In genomic region chr7:118756490-118757265, GRCm38 (mm10) we compare ENCODE assay signal across 21 mouse cellular contexts. TPM values are rescaled to one million over a fixed set of nuclear protein-coding genes. Genes with fewer than 3 reads are reported as not detected.
DNase-seq lines count a peak whose midpoint lies in the region; ATAC-seq and TF ChIP-seq lines count a peak whose summit lies in the region.
"Had no signal": no experiment of that assay in that cellular context is flagged by ENCODE, and none has a peak within 500 bp of the region (broad histone marks: within the 10 kb centered on the region; RNA-seq: fewer than 3 reads in every experiment).

No protein-coding gene starts in this region.

- H3K4me2 ChIP-seq in liver, embryonic 12.5 days: peak overlapping the region; percentile 59
- no peak overlapping the region for H3K4me2 ChIP-seq in hindbrain, postnatal 0 days (ENCODE audit: low read depth, low read length)
- H3K4me2 ChIP-seq: heart, embryonic 13.5 days; hindbrain, embryonic 14.5 days had no signal

- WGBS in liver, embryonic 12.5 days (ENCODE audit: insufficient replicate concordance): 72% methylated on average over 24 of the region's 24 CpGs
- 96% methylated on average over 24 of the region's 24 CpGs for WGBS in hindbrain, postnatal 0 days

- H3K36me3 ChIP-seq in liver, embryonic 12.5 days: peaks cover 64% of the 10 kb centered on the region
- peaks cover 46% of the 10 kb centered on the region for H3K36me3 ChIP-seq in hindbrain, postnatal 0 days (ENCODE audit: insufficient read depth, low read length)

- no peak for TF ChIP-seq CTCF in hindbrain, postnatal 0 days (IDR thresholded peaks at IDR 0.05; ENCODE audit: low read depth)

- DNase-seq in c-Kit-negative CD71-positive TER-119-positive erythroid progenitor cells, embryonic 14.5 days (ENCODE audit: low read depth, low spot score): peak; percentile 77
- DNase-seq in layer of hippocampus, adult 8-10 months (ENCODE audit: low spot score in 2 of 2): no peak
- DNase-seq in MN1 (ENCODE audit: low spot score): no peak
- no peak for DNase-seq in hindbrain, postnatal 0 days (ENCODE audit: low spot score)
- DNase-seq: adrenal gland, adult 2 months; cerebellum, adult 2 months; gastrocnemius, postnatal 10 days; heart, adult 18-20 months; kidney, adult 11 months; left cerebral cortex, postnatal 4 days; lung, postnatal 10 days; right cerebral cortex, adult 18-20 months; thymus, adult 2 months had no signal

- peak overlapping the region; percentile 23; the same call in 1 of the 2 replicates for H3K4me3 ChIP-seq in liver, embryonic 12.5 days
- H3K4me3 ChIP-seq in hindbrain, postnatal 0 days (ENCODE audit: low read length): no peak overlapping the region
- H3K4me3 ChIP-seq: embryonic facial prominence, embryonic 10.5 days; heart, embryonic 13.5 days had no signal

- H3K9me3 ChIP-seq in liver, embryonic 12.5 days (replicated peaks): no peaks in the 10 kb centered on the region
- no peaks in the 10 kb centered on the region for H3K9me3 ChIP-seq in hindbrain, postnatal 0 days (ENCODE audit: low read length)
- H3K9me3 ChIP-seq: embryonic facial prominence, embryonic 10.5 days; heart, embryonic 13.5 days had no signal

- peak; percentile 95 for ATAC-seq in erythroblast, adult 5-6 weeks (replicated peaks; ENCODE audit: low FRiP score, poor library complexity, severe bottlenecking)
- peak; percentile 86 for ATAC-seq in liver, embryonic 12.5 days
- peak; percentile 83 for ATAC-seq in megakaryocyte progenitor cell, adult 5-6 weeks (replicated peaks; ENCODE audit: poor library complexity)
- no peak for ATAC-seq in hindbrain, postnatal 0 days
- ATAC-seq: forebrain, embryonic 14.5 days had no signal

- H3K27me3 ChIP-seq in liver, embryonic 12.5 days (replicated peaks): no peaks in the 10 kb centered on the region
- H3K27me3 ChIP-seq in hindbrain, postnatal 0 days (ENCODE audit: insufficient read depth, low read length): no peaks in the 10 kb centered on the region
- H3K27me3 ChIP-seq: heart, embryonic 13.5 days had no signal

- peaks cover 55% of the 10 kb centered on the region for H3K4me1 ChIP-seq in liver, embryonic 12.5 days
- H3K4me1 ChIP-seq in hindbrain, postnatal 0 days (ENCODE audit: insufficient read depth, low read length): no peaks in the 10 kb centered on the region
- H3K4me1 ChIP-seq: embryonic facial prominence, embryonic 10.5 days had no signal

- H3K9ac ChIP-seq in liver, embryonic 12.5 days: peak overlapping the region; percentile 43; the same call in 1 of the 2 replicates
- H3K9ac ChIP-seq in hindbrain, postnatal 0 days (replicated peaks; ENCODE audit: low read length): no peak overlapping the region
- H3K9ac ChIP-seq: heart, embryonic 13.5 days; hindbrain, embryonic 14.5 days had no signal

- peak overlapping the region; percentile 91 for H3K27ac ChIP-seq in liver, embryonic 12.5 days
- no peak overlapping the region for H3K27ac ChIP-seq in hindbrain, postnatal 0 days
- H3K27ac ChIP-seq: embryonic facial prominence, embryonic 10.5 days; heart, embryonic 13.5 days; hindbrain, embryonic 14.5 days; kidney, postnatal 0 days had no signal

RNA-seq across cellular contexts. Expression of gene Vps35l, which starts 16.7 kb away (rescaled TPM):
- total RNA-seq in erythroblast, adult 5-6 weeks (2015; ENCODE audit: low replicate concordance): 18.1 and 21.1 TPM in 2 replicates
- 28.6 and 32.9 TPM in 2 replicates for total RNA-seq in erythroblast, adult 5-6 weeks (2017; ENCODE audit: low replicate concordance)
- 45.7 and 49.6 TPM in 2 replicates for polyA plus RNA-seq in liver, embryonic 12.5 days (2016; fragmentation: Nextera tagmentation; extraction: Ambion mirVana)
- total RNA-seq in megakaryocyte progenitor cell, adult 5-6 weeks (2015): 41.7 and 45.1 TPM in 2 replicates
- total RNA-seq in megakaryocyte progenitor cell, adult 5-6 weeks (2017): 37.4 and 37.9 TPM in 2 replicates
- 10 to 100 TPM; 61.8 to 73.0 (median 69.1) TPM for total RNA-seq in layer of hippocampus, adult 8-10 months (2022)
- 92.1 and 106 TPM in 2 replicates for total RNA-seq in hindbrain, postnatal 0 days (2014; rRNA removed)
- polyA plus RNA-seq in hindbrain, postnatal 0 days (2015; fragmentation: Nextera tagmentation; extraction: Ambion mirVana): 85.6 and 86.8 TPM in 2 replicates

RNA-seq across cellular contexts. Expression of gene Ccp110, which starts 44.3 kb away (rescaled TPM):
- total RNA-seq in erythroblast, adult 5-6 weeks (2015; ENCODE audit: low replicate concordance): 18.3 and 25.1 TPM in 2 replicates
- 20.1 and 27.7 TPM in 2 replicates for total RNA-seq in erythroblast, adult 5-6 weeks (2017; ENCODE audit: low replicate concordance)
- 10.4 and 10.8 TPM in 2 replicates for polyA plus RNA-seq in liver, embryonic 12.5 days (2016; fragmentation: Nextera tagmentation; extraction: Ambion mirVana)
- 24.0 and 25.0 TPM in 2 replicates for total RNA-seq in megakaryocyte progenitor cell, adult 5-6 weeks (2015)
- total RNA-seq in megakaryocyte progenitor cell, adult 5-6 weeks (2017): 16.2 and 20.2 TPM in 2 replicates
- total RNA-seq in layer of hippocampus, adult 8-10 months (2022): 10 to 100 TPM; 44.1 to 54.8 (median 47.9) TPM
- total RNA-seq in hindbrain, postnatal 0 days (2014; rRNA removed): 17.7 and 24.6 TPM in 2 replicates
- 14.7 and 16.1 TPM in 2 replicates for polyA plus RNA-seq in hindbrain, postnatal 0 days (2015; fragmentation: Nextera tagmentation; extraction: Ambion mirVana)

RNA-seq across cellular contexts. Expression of gene Gde1, which starts 51.1 kb away (rescaled TPM):
- 17.1 and 23.0 TPM in 2 replicates for total RNA-seq in erythroblast, adult 5-6 weeks (2015; ENCODE audit: low replicate concordance)
- 11.6 and 19.3 TPM in 2 replicates for total RNA-seq in erythroblast, adult 5-6 weeks (2017; ENCODE audit: low replicate concordance)
- polyA plus RNA-seq in liver, embryonic 12.5 days (2016; fragmentation: Nextera tagmentation; extraction: Ambion mirVana): 45.7 and 51.8 TPM in 2 replicates
- 44.1 and 48.5 TPM in 2 replicates for total RNA-seq in megakaryocyte progenitor cell, adult 5-6 weeks (2015)
- total RNA-seq in megakaryocyte progenitor cell, adult 5-6 weeks (2017): 29.9 and 40.7 TPM in 2 replicates
- 100 to 1,000 TPM; 199 to 203 (median 202) TPM for total RNA-seq in layer of hippocampus, adult 8-10 months (2022)
- total RNA-seq in hindbrain, postnatal 0 days (2014; rRNA removed): 347 and 382 TPM in 2 replicates
- polyA plus RNA-seq in hindbrain, postnatal 0 days (2015; fragmentation: Nextera tagmentation; extraction: Ambion mirVana): 284 and 285 TPM in 2 replicates
